Mouse (Mus musculus) embryonic fibroblast, embryonic 13.5 days (primary cell): ENCODE results near the gene Gm4131. TPM values are rescaled to one million over a fixed set of nuclear protein-coding genes. Genes with fewer than 3 reads are reported as not detected.
A peak's percentile ranks its signal among the peaks of the same experiment; 100 is the strongest.

Experiments
- H3K27ac ChIP-seq: 2 replicates; pipeline ENCODE4 v1.5.1; 2012; ENCODE audit warnings: low read length, control low read depth, inconsistent platforms; ENCODE audit not compliant: insufficient read depth
- H3K4me1 ChIP-seq: 2 replicates; pipeline ENCODE4 v1.6.1; 2011; ENCODE audit warnings: low read length; ENCODE audit not compliant: control insufficient read depth, insufficient read depth
- H3K4me3 ChIP-seq: 2 replicates; pipeline ENCODE4 v1.5.1; 2011; ENCODE audit warnings: mild to moderate bottlenecking, control low read depth, low read length; ENCODE audit not compliant: insufficient read depth
- CTCF ChIP-seq: IDR thresholded peaks from 2 replicates; pipeline ENCODE4 v1.5.1; 2011; ENCODE audit warnings: mild to moderate bottlenecking, control low read depth, low read length, moderate library complexity, borderline replicate concordance; ENCODE audit not compliant: insufficient read depth
- POLR2A ChIP-seq: IDR thresholded peaks from 2 replicates; pipeline ENCODE4 v1.6.1; 2011; ENCODE audit warnings: low read depth, mild to moderate bottlenecking, control low read depth, low read length, moderate library complexity
- polyA plus RNA-seq: library from polyadenylated mRNA; stranded (reverse); fragments of >200 nt; gene quantifications from 2 replicates; pipeline ENCODE4 v1.2.4, GENCODE M21; 2011; ENCODE audit warnings: low read depth; ENCODE audit not compliant: missing spikeins, insufficient read length

Gene Gm4131
- polyA plus RNA-seq, 1 experiment: not detected

DNA sequence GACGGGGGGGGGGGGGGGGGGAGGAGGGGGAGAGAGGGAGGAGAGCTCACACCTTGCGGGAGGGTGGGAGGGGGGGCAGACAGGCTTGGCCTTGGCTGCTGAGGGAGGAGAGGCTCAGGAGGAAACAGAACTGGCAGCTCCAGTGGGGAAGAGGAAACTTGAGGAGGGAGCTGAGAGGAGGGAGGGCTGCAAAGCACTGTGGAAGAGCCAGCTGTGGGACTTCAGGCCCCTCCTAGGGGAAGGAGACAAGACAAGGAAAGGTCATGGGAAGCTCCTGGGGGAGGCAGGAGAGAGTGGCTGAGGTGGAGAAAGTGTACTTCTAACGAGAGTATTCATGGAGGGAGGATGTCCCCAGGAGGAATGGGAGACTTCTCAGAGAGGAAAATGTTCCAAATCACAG is 6.7 kb upstream of the Gm4131 start:
- H3K27ac ChIP-seq: no peak overlapping the region
- peaks cover 10% of the 10 kb centered on the region; the same call in 1 of the 2 replicates for H3K4me1 ChIP-seq

DNA sequence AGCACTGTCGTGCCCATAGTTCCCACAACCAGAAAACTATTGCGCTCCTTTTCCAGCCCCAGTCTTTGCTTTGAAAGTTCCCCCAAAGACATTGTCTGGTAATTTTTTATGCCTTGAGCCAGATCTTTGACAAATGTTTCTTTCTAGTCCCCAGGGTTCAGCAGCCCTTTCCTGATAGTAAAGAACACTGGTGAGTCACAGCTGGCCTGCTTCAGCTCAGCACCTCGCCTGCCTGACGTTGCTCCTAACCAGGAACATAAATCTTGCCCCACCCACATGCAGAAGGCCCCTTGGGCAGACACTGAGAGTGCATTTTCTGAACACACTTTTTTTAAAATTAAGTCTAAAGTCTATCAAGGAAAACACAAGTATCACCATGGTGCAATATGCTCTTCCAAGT is 3.6 kb upstream of the Gm4131 start:
- Histone ChIP-seq H3K27ac (no peak overlapping the region), H3K4me3 (no peak overlapping the region)
- no peak for TF ChIP-seq POLR2A
- TF ChIP-seq CTCF: no peak

More for the DNA sequence above, 6.7 kb upstream of the Gm4131 start:
- TF ChIP-seq POLR2A (no peak), CTCF (no peak)
- no peak overlapping the region for H3K4me3 ChIP-seq

DNA sequence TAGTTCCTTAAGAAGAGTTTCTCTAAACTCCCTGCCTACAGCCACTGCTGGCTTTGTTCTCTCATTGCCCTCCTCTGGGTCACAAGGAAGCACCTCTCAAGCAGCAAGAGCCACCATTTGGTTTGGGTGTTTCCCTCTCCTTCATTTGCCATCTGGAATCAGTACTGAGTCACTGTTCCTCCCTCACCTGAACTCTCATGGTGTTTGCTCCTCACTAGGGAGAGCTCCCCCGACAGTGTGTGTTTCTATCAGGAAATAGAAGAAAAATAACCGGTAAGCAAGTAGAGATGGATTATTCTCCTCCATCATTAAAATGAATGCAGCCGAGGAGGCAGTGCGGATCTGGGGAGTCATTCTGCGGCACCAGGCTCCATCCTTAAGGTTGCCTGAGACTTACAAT is 2.7 kb upstream of the Gm4131 start:
- peaks cover 10% of the 10 kb centered on the region; the same call in 1 of the 2 replicates for H3K4me1 ChIP-seq
- TF ChIP-seq POLR2A (no peak), CTCF (no peak)
- no peak overlapping the region for H3K27ac ChIP-seq
- H3K4me3 ChIP-seq: no peak overlapping the region

More for the DNA sequence above, 3.6 kb upstream of the Gm4131 start:
- H3K4me1 ChIP-seq: peaks cover 10% of the 10 kb centered on the region; the same call in 1 of the 2 replicates

DNA sequence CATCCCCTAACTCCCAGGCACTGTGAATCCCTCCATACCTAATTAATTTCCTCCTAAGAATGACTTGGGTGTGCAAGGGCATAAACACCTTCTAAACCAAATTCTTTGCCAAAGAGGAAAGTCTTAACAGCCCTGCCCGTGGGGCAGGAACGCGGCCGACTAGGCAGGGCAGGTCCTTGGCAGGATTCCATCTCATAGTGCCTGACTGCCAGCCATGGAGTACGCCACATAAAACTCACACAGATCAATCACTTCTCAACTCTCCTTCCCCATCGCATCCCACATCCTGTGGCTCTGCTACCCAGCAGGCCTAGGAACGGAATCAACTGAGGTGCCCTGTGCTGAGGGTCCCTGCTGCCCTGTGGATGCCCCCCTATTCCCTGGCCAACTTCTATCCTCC is 3.0 kb downstream of the Gm4131 start:
- no peak overlapping the region for H3K27ac ChIP-seq
- TF ChIP-seq POLR2A (no peak), CTCF (no peak)
- no peaks in the 10 kb centered on the region for H3K4me1 ChIP-seq
- H3K4me3 ChIP-seq: no peak overlapping the region

DNA sequence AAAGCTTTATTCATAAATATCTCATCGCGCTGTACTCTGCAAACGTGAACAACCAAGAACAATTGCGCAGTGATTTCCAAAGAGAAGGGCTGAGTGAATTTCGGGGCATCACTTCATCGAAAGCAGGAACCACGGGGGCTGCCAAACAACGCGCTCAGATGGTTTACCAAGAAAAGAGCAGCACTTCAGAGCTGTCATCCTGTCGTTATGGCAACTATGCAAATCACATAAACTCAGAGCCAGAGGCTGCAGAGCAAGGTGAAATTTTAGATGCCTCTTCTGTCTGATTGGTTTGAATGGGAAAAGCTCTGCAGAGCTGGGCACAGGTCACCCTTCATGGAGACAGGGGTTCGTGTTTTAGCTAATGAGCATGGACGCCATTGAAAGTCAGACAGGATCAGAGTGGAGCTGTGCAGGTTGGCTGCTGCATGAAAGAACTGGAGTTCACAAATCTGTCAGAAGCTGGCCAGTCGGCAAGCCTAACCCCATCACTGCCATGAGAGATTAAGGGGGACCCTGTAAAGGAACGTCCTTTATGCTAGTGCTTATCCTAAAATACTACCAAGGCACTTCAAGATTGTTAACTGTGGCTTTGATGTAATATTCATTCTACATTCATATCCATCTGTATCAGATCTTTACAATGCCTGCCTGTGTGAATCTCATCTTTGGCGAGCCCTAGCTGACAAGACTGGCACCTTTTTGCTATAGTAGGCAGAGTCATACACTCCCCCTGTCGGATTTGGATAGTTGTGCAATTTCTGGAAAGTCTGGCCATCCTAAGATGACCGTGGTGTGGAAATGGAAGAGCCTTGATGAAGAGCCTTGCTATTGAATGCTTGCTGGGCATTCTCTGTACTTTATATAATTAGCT is 4.6 kb downstream of the Gm4131 start:
- H3K27ac ChIP-seq: no peak overlapping the region
- no peaks in the 10 kb centered on the region for H3K4me1 ChIP-seq
- no peak for TF ChIP-seq CTCF
- no peak overlapping the region for H3K4me3 ChIP-seq

DNA sequence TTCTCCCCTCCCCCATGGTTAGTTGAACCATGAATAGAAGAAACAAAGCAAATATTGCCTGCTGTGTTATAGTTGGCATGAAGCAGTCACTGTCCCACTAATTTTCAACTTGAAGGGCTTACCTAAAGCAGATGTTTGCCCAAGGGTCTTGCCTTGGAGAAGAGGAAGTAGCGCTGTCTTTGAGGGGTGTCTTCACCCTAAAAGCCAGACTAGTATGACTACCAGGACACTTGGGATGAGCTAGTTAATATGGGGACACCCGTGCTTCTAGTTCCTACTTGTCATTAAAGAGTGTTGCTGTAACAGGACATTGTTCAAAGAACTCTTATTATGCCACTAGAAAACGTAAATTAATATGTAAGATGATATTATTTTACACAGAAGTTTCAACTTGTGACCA is 9.6 kb downstream of the Gm4131 start:
- no peak overlapping the region for H3K27ac ChIP-seq
- no peaks in the 10 kb centered on the region; the same call in 1 of the 2 replicates for H3K4me1 ChIP-seq
- TF ChIP-seq POLR2A: no peak
- no peak for TF ChIP-seq CTCF
- H3K4me3 ChIP-seq: no peak overlapping the region

DNA sequence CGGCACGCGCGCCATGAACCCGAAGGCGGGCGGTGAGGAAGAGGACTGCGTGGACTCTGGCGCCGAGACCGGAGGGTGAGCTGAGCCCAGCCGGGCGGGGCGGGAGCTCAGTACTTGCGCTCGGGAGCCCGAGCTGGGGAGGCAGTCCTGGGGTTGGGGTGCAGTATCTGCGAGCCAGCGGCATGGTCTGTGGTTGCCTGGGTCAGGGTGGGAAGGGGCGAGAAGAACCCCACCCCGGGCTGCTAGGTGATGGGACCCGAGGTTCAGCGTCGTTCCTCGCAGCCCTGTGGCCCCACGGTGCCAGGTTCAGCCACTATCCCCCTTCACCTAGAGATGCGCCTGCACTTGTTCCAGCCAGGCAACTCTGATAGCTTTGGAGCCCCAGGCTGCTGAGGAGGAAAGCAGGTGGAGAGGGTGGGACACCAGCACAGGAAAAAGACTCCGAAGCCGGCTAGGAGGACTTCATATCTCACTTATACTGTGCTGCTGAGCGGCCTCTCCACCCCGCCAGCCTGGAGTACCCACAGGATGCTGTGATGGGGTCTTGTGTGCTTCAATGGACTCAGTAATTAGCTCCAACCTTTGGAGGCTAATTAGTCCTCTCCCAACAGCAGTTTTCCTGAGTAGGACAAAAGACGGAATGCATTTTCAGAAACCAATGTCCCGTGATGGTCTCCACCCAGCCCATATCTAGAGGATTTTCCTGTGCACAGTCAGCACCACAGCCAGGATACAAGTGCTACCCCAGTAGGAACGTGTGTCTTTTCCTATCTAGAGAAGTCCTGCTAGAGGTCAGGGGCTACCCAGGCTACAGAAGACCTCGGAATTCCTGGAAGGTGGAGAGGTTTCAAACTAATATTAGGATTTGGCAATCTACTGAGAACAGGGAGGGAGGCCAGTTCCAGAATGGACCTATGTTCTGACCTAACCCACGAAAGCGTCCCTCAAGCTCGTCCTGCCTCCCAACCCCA is 10.6 kb downstream of the Gm4131 start:
- Histone ChIP-seq H3K4me3 (peak overlapping the region; percentile 56), H3K27ac (no peak overlapping the region)
- TF ChIP-seq POLR2A (no peak), CTCF (no peak)

DNA sequence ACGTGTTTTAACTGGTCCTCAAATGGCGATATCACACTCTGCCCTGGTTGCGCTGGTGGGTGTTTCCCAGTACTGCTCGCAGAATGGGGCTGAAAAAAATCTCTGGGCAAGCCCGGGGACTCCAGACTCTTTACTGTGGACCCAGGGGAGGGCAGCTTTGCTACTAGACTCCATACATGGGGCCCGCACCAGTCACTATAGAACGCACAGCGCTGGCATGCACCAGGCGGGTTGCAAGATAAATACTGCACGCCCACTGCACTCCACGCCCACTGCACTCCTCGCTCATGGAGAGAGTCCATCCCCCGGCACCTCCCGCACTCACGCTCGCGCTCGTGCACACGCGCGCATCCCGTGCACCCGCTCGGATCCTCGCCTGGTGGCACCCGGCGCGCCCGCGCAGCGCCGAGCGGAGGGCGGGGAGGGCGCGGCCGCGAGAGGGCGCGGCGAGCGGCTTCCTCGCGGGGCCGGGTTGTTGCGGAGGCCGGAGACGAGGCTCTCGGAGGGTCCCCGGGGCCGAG is 11.4 kb downstream of the Gm4131 start, which contains the start of gene Fam124a:
Gene Fam124a (plus strand): TSS at position 429 of the 521 bp plus-strand sequence.
- Histone ChIP-seq H3K4me3 (peak within 1 kb of the TSS; percentile 56), H3K4me1 (no peaks in the 10 kb centered on the region; the same call in 1 of the 2 replicates), H3K27ac (no peak within 1 kb of the TSS)
- TF ChIP-seq CTCF (no peak), POLR2A (no peak; the same call in 1 of the 2 replicates)

More for the DNA sequence above, 10.6 kb downstream of the Gm4131 start:
- no peaks in the 10 kb centered on the region; the same call in 1 of the 2 replicates for H3K4me1 ChIP-seq

DNA sequence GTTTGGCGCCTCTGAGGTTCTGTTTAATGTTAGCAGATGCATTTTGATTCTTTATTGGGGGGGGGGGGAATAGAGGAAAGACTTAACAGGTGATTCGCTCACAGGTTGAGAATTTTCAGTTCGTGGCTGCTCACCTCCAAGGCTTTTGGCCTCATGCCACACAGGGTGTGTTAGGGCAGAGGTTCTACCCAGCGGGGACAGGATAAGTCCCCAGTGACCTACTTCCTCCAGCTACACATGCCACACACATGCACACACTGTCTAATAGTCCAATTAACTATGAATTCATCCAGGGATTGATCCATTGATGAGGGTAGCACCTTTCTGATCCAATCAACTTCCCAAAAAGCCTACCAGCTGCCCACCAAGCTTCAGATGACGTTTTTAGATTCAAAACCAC is 12.9 kb downstream of the Gm4131 start:
- Histone ChIP-seq H3K4me1 (no peaks in the 10 kb centered on the region; the same call in 1 of the 2 replicates), H3K4me3 (no peak overlapping the region), H3K27ac (no peak overlapping the region)
- no peak for TF ChIP-seq POLR2A
- no peak for TF ChIP-seq CTCF

DNA sequence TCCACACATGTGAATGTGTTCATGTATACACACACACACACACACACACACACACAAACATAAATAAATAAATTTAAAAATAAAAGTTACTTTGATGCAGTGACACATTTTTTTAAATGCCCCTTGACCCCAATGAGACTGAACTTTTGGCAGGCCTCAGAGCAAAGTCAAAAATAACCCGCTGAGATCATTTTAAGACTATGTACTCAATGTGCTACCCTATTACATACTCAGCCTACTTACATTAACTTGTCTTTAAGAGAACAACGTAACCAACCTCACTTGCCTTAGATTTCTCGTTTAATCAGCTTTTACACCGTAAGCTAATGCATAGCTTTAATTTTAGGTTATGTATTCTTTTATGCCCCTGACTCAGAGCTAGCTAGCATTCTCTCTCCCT is 13.9 kb downstream of the Gm4131 start:
- Histone ChIP-seq H3K4me3 (no peak overlapping the region), H3K4me1 (no peaks in the 10 kb centered on the region; the same call in 1 of the 2 replicates), H3K27ac (no peak overlapping the region)
- TF ChIP-seq POLR2A (no peak), CTCF (no peak)
